Mouse (Mus musculus) erythroblast, adult 5-6 weeks (primary cell): ENCODE data around the gene Dld. TPM values are rescaled to one million over a fixed set of nuclear protein-coding genes. Genes with fewer than 3 reads are reported as not detected.

Experiments used
- ATAC-seq: replicated peaks from 2 replicates; pipeline ENCODE4 v1.8.0; 2016; ENCODE audit warnings: moderate number of reproducible peaks, mild to moderate bottlenecking, moderate TSS enrichment, inconsistent platforms; ENCODE audit not compliant: poor library complexity, low FRiP score, severe bottlenecking
- total RNA-seq, 2 experiments: library from RNA; stranded (forward) in 1 of 2; stranded (reverse) in 1 of 2; fragments of 150-400 nt in 1 of 2; fragments of 200-764, 138-1000 nt in 1 of 2; gene quantifications; 2 replicates each; pipeline versions ENCODE4 v1.2.3 to v1.2.4; 2015 to 2017; ENCODE audit warnings: low replicate concordance in 2 of 2

Gene Dld
- total RNA-seq, 2 experiments from 2014 or later, result 31.5 to 37.6 TPM

- ATAC-seq, result no peak
Measured at GRCm38 (mm10) chr12:31298122-31298521, 53.1 kb downstream of the Dld start.

- ATAC-seq, result no peak
Measured at GRCm38 (mm10) chr12:31296097-31296496, 55.2 kb downstream of the Dld start.

- ATAC-seq, result no peak
Measured at GRCm38 (mm10) chr12:31295505-31295904, 55.7 kb downstream of the Dld start.

GRCm38 (mm10) chr12:31294996-31295395 is 56.3 kb downstream of the Dld start:
- ATAC-seq, result no peak

GRCm38 (mm10) chr12:31294526-31294925 is 56.7 kb downstream of the Dld start:
- no peak for ATAC-seq

GRCm38 (mm10) chr12:31293361-31294142 is 57.7 kb downstream of the Dld start:
- no peak for ATAC-seq

GRCm38 (mm10) chr12:31290951-31291350 is 60.3 kb downstream of the Dld start:
- no peak for ATAC-seq

- ATAC-seq, result no peak
Measured at GRCm38 (mm10) chr12:31289046-31289445, 62.2 kb downstream of the Dld start.

- no peak for ATAC-seq
Measured at GRCm38 (mm10) chr12:31283617-31284136, 67.6 kb downstream of the Dld start.

GRCm38 (mm10) chr12:31283131-31283530 is 68.1 kb downstream of the Dld start:
- no peak for ATAC-seq

- ATAC-seq, result no peak
Measured at GRCm38 (mm10) chr12:31282241-31282640, 69.0 kb downstream of the Dld start.

Other genes with a start within 250 kb of the Dld start
- not detected in 2 replicates for gene Gm6993, start 110.7 kb downstream of the Dld start, total RNA-seq (2015; ENCODE audit: low replicate concordance)
- not detected in 2 replicates for gene Gm6993, start 110.7 kb downstream of the Dld start, total RNA-seq (2017; ENCODE audit: low replicate concordance)
- gene Lamb1, start 86.2 kb downstream of the Dld start, total RNA-seq (2015; ENCODE audit: low replicate concordance), result not detected in 2 replicates
- 0.68 and 1.1 TPM in 2 replicates for gene Lamb1, start 86.2 kb downstream of the Dld start, total RNA-seq (2017; ENCODE audit: low replicate concordance)
- gene Slc26a3, start 39.4 kb upstream of the Dld start, total RNA-seq (2015; ENCODE audit: low replicate concordance), result not detected in 2 replicates
- 0.34 TPM in 1 of 2 replicates, not detected in the other for gene Slc26a3, start 39.4 kb upstream of the Dld start, total RNA-seq (2017; ENCODE audit: low replicate concordance)
- 10.6 and 30.7 TPM in 2 replicates for gene Cbll1, start 148.2 kb upstream of the Dld start, total RNA-seq (2015; ENCODE audit: low replicate concordance)
- gene Cbll1, start 148.2 kb upstream of the Dld start, total RNA-seq (2017; ENCODE audit: low replicate concordance), result 2.9 and 3.2 TPM in 2 replicates
- gene Slc26a4, start 208.5 kb upstream of the Dld start, total RNA-seq (2015; ENCODE audit: low replicate concordance), result not detected in 2 replicates
- gene Slc26a4, start 208.5 kb upstream of the Dld start, total RNA-seq (2017; ENCODE audit: low replicate concordance), result not detected in 2 replicates